Mouse (Mus musculus): Measurements from ENCODE around the gene Cct2. TPM values are rescaled to one million over a fixed set of nuclear protein-coding genes. Genes with fewer than 3 reads are reported as not detected.

The Cct2 gene
- polyA plus RNA-seq, 1 experiment from 2014 or later = 238 TPM

- Histone ChIP-seq H3K4me1 (replicated peaks) (peaks cover 3% of the 10 kb centered on the region; the same call in 1 of the 2 replicates), H3K4me3 (replicated peaks) (no peak overlapping the region), H3K4me2 (replicated peaks) (no peak overlapping the region), H3K36me3 (no peaks in the 10 kb centered on the region), H3K27me3 (replicated peaks) (no peaks in the 10 kb centered on the region), H3K27ac (no peak overlapping the region), H3K9me3 (no peaks in the 10 kb centered on the region), H3K9ac (no peak overlapping the region)
- ATAC-seq = no peak
- WGBS = 67% methylated on average over 4 of the region's 4 CpGs
Measured at GRCm38 (mm10) chr10:117089628-117090027, 26.0 kb upstream of the Cct2 start.

GRCm38 (mm10) chr10:117081914-117082359 is 18.3 kb upstream of the Cct2 start:
- Histone ChIP-seq H3K4me2 (replicated peaks) (no peak overlapping the region), H3K9me3 (no peaks in the 10 kb centered on the region), H3K27me3 (replicated peaks) (no peaks in the 10 kb centered on the region), H3K27ac (no peak overlapping the region), H3K36me3 (peaks cover 16% of the 10 kb centered on the region; the same call in 1 of the 2 replicates), H3K4me1 (replicated peaks) (no peaks in the 10 kb centered on the region), H3K4me3 (replicated peaks) (no peak overlapping the region), H3K9ac (no peak overlapping the region)
- 80% methylated on average over 2 of the region's 2 CpGs for WGBS
- ATAC-seq = no peak

DNA sequence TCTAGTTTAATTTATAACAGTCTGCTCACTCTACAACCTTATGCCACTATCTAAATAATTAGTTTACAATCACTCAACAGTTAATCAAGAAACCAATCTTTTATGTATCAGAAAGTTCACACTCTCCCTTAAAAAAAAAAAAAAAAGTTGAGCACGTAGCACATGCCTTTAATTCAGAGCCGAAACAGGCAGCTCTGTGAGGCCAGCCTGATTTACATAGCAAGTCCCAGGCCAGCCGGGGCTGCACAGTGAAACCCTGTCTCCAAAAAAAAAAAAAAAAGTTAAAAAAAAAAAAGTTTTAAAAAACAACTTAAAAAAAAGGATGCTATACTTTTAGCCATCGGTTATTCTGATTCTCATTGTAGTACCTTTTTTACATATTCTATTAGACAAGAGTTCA is 17.7 kb upstream of the Cct2 start:
- ATAC-seq = no peak
- Histone ChIP-seq H3K4me2 (replicated peaks) (no peak overlapping the region), H3K9ac (no peak overlapping the region), H3K4me1 (replicated peaks) (no peaks in the 10 kb centered on the region), H3K27ac (no peak overlapping the region), H3K9me3 (no peaks in the 10 kb centered on the region), H3K36me3 (peaks cover 23% of the 10 kb centered on the region), H3K27me3 (replicated peaks) (no peaks in the 10 kb centered on the region), H3K4me3 (replicated peaks) (no peak overlapping the region)
- 81% methylated on average over 4 of the region's 4 CpGs for WGBS

DNA sequence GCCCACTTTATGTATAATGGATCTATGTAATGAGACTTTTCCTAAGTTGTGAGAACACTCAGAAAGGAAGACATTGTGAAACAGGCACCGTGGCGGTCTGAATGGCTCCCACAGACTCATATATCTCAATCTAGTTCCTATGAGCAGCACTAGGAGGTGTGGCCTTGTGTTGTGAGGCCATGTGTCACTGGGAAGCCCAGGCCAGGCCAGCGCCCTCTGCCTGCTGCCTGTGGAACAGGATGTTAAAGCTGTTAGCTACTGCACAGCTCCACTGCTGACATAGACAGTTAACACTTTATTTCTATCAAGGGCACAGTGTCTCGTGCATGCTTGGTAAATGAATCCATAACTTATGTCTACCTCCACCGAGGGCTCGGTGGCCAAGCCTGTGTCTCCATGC is 14.7 kb upstream of the Cct2 start:
- ATAC-seq = peak; percentile 60

GRCm38 (mm10) chr10:117073176-117073575 is 9.6 kb upstream of the Cct2 start:
- no peaks in the 10 kb centered on the region for H3K4me1 ChIP-seq (replicated peaks)
- no peaks in the 10 kb centered on the region for H3K9me3 ChIP-seq
- no peak overlapping the region for H3K27ac ChIP-seq
- 87% methylated on average over 7 of the region's 7 CpGs for WGBS
- no peak for ATAC-seq
- no peak overlapping the region for H3K9ac ChIP-seq
- no peak overlapping the region for H3K4me2 ChIP-seq (replicated peaks)
- H3K27me3 ChIP-seq (replicated peaks) = no peaks in the 10 kb centered on the region
- no peak overlapping the region for H3K4me3 ChIP-seq (replicated peaks)
- H3K36me3 ChIP-seq = peaks cover 34% of the 10 kb centered on the region

More for the DNA sequence above, 14.7 kb upstream of the Cct2 start:
- Histone ChIP-seq H3K27me3 (replicated peaks) (no peaks in the 10 kb centered on the region), H3K36me3 (peaks cover 36% of the 10 kb centered on the region), H3K9me3 (no peaks in the 10 kb centered on the region), H3K4me1 (replicated peaks) (no peaks in the 10 kb centered on the region), H3K4me2 (replicated peaks) (no peak overlapping the region), H3K9ac (no peak overlapping the region), H3K4me3 (replicated peaks) (no peak overlapping the region), H3K27ac (no peak overlapping the region)
- 79% methylated on average over 6 of the region's 6 CpGs for WGBS

GRCm38 (mm10) chr10:117072191-117072888 is 8.7 kb upstream of the Cct2 start:
- H3K4me2 ChIP-seq (replicated peaks) = no peak overlapping the region
- no peaks in the 10 kb centered on the region for H3K9me3 ChIP-seq
- H3K4me1 ChIP-seq (replicated peaks) = no peaks in the 10 kb centered on the region
- H3K27ac ChIP-seq = no peak overlapping the region
- no peaks in the 10 kb centered on the region for H3K27me3 ChIP-seq (replicated peaks)
- 91% methylated on average over 18 of the region's 18 CpGs for WGBS
- H3K4me3 ChIP-seq (replicated peaks) = no peak overlapping the region
- ATAC-seq = no peak
- no peak overlapping the region for H3K9ac ChIP-seq
- H3K36me3 ChIP-seq = peaks cover 34% of the 10 kb centered on the region

- Histone ChIP-seq H3K4me2 (replicated peaks) (no peak overlapping the region), H3K9me3 (no peaks in the 10 kb centered on the region), H3K27ac (no peak overlapping the region), H3K4me3 (replicated peaks) (no peak overlapping the region), H3K36me3 (peaks cover 22% of the 10 kb centered on the region), H3K4me1 (replicated peaks) (no peaks in the 10 kb centered on the region), H3K9ac (no peak overlapping the region), H3K27me3 (replicated peaks) (no peaks in the 10 kb centered on the region)
- 88% methylated on average over 3 of the region's 3 CpGs for WGBS
- no peak for ATAC-seq
Measured at GRCm38 (mm10) chr10:117069109-117069508, 5.5 kb upstream of the Cct2 start.

DNA sequence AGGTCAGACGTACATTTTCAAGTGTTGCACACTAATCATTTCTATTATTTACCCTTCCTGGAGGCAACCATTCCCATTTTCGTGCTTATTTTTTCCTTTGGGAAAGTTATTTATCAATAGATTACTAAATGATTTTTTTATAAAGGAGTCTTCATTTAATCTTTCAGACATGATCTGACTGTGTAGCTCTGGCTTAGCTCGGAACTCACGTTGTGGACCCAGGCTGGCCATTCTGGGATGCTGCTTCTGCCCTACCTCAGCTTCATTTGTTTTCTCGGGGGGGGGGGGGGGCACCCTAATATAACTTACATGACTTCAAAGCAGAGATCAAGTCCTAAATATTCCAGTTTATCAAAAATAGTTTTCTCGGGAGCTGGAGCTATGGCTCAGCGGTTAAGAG is 462 bp upstream of the Cct2 start:
- Histone ChIP-seq H3K9ac (no peak overlapping the region), H3K4me1 (replicated peaks) (0 out of 2 replicates have a peak, but pooled peaks cover 3% of the 10 kb centered on the region), H3K9me3 (no peaks in the 10 kb centered on the region), H3K27ac (peak overlapping the region; percentile 77), H3K36me3 (peaks cover 8% of the 10 kb centered on the region), H3K4me2 (replicated peaks) (peak overlapping the region; percentile 54), H3K27me3 (replicated peaks) (no peaks in the 10 kb centered on the region), H3K4me3 (replicated peaks) (peak overlapping the region; percentile 90)
- peak; percentile 52 for ATAC-seq
- 5% methylated on average over 7 of the region's 7 CpGs for WGBS

DNA sequence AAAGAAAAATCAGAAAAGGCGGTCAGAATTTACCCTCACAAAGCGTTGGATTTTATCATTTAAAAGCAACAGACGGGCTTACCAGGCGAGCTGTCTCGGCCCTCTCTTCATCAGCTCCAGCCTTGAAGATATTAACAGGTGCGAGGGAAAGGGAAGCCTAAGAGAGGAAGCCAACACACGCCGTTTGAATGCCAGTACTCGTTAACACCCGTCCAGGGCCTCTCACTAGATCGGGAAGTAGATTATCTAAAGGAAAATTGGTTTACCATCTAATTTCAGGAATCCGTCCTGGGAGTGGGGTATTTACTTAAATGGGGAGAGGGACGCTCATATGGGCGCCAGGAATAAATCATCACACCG is 740 bp downstream of the Cct2 start:
- Histone ChIP-seq H3K36me3 (peaks cover 17% of the 10 kb centered on the region), H3K27me3 (replicated peaks) (no peaks in the 10 kb centered on the region), H3K9me3 (no peaks in the 10 kb centered on the region), H3K27ac (0 out of 2 replicates have a peak overlapping the region, but pooled peaks have one; percentile 78), H3K4me2 (replicated peaks) (peak overlapping the region; percentile 73), H3K4me3 (replicated peaks) (peak overlapping the region; percentile 90), H3K9ac (peak overlapping the region; percentile 84), H3K4me1 (replicated peaks) (0 out of 2 replicates have a peak, but pooled peaks cover 3% of the 10 kb centered on the region)
- 1% methylated on average over 15 of the region's 15 CpGs for WGBS
- ATAC-seq = no peak

- no peaks in the 10 kb centered on the region for H3K27me3 ChIP-seq (replicated peaks)
- 87% methylated on average over 4 of the region's 4 CpGs for WGBS
- H3K4me2 ChIP-seq (replicated peaks) = no peak overlapping the region
- H3K9me3 ChIP-seq = no peaks in the 10 kb centered on the region
- H3K4me3 ChIP-seq (replicated peaks) = no peak overlapping the region
- H3K9ac ChIP-seq = no peak overlapping the region
- H3K36me3 ChIP-seq = peaks cover 66% of the 10 kb centered on the region
- H3K27ac ChIP-seq = no peak overlapping the region
- no peaks in the 10 kb centered on the region for H3K4me1 ChIP-seq (replicated peaks)
- ATAC-seq = no peak
Measured at GRCm38 (mm10) chr10:117055668-117056067, 7.9 kb downstream of the Cct2 start.

DNA sequence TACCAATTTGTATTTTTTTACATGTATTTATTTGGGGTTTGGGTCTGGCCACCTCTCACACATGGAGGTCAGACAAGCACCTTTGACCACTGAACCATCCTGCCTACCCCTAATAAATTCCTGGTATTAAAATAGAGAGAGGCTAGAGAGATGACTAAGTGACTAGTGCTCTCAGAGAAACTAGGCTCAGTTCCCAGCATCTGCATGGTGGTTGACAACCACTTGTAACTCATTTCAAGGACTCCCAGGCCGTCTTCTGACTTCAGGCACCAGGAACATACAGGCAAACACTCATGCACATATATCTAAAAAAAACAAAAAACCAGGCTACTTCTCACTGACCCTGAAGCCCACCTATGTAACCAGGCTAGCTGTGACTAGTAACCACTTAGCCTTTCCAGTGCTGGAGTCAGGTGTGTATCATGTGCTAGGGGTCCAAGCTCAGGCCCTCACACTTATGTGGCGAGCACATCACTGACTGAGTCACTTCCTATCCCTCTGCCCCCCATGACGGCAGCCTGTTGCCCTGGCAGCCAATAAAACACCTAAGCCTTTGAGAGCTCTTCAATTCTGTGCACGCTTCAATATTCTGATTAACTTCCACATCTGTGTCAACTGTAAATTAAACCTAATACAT is 13.5 kb downstream of the Cct2 start:
- ATAC-seq = no peak
- no peaks in the 10 kb centered on the region for H3K27me3 ChIP-seq (replicated peaks)
- no peak overlapping the region for H3K9ac ChIP-seq
- H3K27ac ChIP-seq = no peak overlapping the region
- no peaks in the 10 kb centered on the region for H3K9me3 ChIP-seq
- H3K36me3 ChIP-seq = peaks cover 39% of the 10 kb centered on the region
- no peak overlapping the region for H3K4me2 ChIP-seq (replicated peaks)
- 78% methylated on average over 4 of the region's 4 CpGs for WGBS
- H3K4me1 ChIP-seq (replicated peaks) = 0 out of 2 replicates have a peak, but pooled peaks cover 2% of the 10 kb centered on the region
- no peak overlapping the region for H3K4me3 ChIP-seq (replicated peaks)

GRCm38 (mm10) chr10:117049253-117049652 is 14.4 kb downstream of the Cct2 start:
- H3K4me3 ChIP-seq (replicated peaks) = no peak overlapping the region
- H3K27me3 ChIP-seq (replicated peaks) = no peaks in the 10 kb centered on the region
- H3K9me3 ChIP-seq = no peaks in the 10 kb centered on the region
- H3K4me2 ChIP-seq (replicated peaks) = no peak overlapping the region
- H3K4me1 ChIP-seq (replicated peaks) = 0 out of 2 replicates have a peak, but pooled peaks cover 2% of the 10 kb centered on the region
- no peak for ATAC-seq
- no peak overlapping the region for H3K27ac ChIP-seq
- H3K9ac ChIP-seq = no peak overlapping the region
- peaks cover 32% of the 10 kb centered on the region for H3K36me3 ChIP-seq
- WGBS = 83% methylated on average over 4 of the region's 4 CpGs

All from intestine, embryonic 15.5 days (tissue).